Mouse (Mus musculus) monocyte, adult 2 months (primary cell): Measurements from ENCODE around the gene Gm20683.
A peak's percentile ranks its signal among the peaks of the same experiment; 100 is the strongest.
"Not testable (repeated sequence)": the region's sequence is repeated elsewhere in the genome, so short reads cannot be mapped to it uniquely, and the experiment has no call there.

Experiments used
- DNase-seq, 2 experiments: peaks; one replicate each; pipeline ENCODE4 v3.0.0; 2022; ENCODE audit warnings: low spot score in 2 of 2, low read depth in 1 of 2

The Gm20683 gene

DNA sequence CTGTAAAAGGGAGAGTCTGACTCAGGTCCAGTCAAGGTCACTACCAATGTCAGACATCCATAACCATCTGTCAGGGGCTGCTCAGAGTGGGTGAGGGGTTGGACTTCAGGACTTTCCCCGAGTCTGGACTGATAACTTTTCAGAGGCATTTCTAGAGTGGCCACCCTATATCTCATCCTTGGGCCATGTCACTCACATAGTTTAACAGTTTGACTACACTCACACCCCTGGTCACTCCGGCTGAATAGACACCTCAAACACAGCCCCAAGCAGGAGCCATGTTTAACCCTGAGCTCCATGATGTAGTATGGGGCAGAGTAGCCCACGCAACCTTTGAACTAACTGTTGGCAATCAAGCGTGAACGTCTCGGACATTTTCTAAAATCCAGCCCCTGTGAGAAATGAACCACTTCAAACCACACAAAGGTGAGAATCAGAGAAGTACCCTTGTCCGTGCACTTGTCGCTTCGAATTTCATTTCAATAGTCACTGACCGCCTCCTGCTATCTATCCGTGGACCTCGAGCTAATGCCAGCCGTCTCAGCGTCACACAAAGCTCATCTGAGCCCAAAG, 32.7 kb upstream of the Gm20683 start:
- DNase-seq = no peak

DNA sequence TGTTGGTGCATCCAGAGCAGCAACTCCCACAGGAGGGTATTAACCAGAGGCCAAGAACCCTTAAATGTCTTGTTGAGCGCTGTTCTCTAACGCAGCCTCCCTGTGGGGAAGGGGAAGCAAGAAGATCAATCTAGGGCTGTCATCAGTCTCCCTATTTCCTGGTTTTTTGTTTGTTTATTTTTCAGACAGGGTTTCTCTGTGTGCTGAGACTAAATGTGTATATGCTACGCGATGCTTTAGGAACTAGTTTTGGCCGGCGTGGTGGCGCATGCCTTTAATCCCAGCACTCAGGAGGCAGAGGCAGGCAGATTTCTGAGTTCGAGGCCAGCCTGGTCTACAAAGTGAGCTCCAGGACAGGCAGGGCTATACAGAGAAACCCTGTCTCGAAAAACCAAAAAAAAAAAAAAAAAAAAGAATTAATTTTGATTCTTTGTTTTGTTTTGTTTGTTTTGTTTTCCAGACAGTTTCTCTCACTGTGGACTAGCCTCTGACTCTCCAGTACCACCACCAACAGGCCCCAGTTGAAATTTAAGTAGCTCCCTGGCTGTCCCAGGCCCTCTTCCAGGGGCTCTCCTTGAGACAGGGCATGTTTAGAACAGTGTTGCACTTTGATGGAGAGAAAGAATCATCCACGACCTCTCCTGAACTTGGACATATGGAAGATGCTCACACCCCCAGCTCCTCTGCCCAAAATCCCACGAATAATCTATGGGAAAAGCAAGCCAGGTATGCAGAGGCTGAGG, 32.0 kb upstream of the Gm20683 start:
- DNase-seq = no peak

DNA sequence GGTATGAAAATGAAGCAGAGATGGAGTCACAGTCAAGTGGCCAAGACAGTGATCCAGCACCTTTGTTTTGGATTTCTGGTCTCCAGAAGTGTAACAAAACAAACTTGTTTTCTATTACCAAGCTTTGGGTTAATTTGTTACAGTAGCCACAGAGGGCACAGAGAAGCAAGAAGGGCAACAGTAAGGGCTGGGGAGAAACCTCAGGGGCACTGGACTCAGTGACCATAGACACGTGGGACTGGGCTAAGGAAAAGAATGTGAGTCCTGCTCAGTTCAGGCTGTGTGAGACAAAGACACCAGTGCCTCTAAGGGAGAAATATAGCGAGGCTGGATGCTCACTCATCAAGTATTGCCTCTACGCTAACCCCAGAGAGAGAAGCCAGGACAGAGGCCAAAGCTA, 31.1 kb upstream of the Gm20683 start:
- no peak for DNase-seq

DNA sequence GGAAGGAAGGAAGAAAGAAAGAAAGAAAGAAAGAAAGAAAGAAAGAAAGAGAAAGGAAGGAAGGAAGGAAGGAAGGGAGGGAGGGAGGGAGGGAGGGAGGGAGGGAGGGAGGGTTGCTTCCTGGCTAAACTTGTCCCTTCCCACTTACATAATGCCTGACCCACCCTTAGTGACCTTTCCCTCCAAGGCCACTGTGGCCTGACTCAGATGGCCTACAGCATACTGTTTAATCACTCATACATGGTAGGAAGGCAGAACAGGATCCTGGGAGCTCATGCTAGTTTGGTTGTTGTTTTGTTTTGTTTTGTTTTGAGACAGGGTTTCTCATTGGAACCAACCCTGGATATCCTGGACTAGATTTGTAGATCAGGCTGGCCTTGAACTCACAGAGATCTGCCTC, 30.0 kb upstream of the Gm20683 start:
- not testable (repeated sequence) for DNase-seq

DNA sequence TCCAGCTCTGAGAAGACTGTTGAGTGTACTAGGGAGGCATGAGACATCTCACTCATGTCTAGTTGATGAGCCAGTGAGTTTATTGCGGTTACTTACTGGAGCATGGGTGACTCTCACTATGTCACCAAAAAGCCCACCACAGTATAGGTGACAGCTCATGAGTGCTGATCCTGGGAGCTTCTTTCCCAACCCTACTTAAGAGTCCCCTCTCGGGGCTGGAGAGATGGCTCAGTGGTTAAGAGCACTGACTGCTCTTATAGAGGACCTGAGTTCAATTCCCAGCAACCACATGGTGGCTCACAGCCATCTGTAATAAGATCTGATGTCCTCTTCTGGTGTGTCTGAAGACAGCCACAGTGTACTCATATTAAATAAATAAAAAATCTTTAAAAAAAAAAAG, 28.4 kb upstream of the Gm20683 start:
- no peak for DNase-seq

DNA sequence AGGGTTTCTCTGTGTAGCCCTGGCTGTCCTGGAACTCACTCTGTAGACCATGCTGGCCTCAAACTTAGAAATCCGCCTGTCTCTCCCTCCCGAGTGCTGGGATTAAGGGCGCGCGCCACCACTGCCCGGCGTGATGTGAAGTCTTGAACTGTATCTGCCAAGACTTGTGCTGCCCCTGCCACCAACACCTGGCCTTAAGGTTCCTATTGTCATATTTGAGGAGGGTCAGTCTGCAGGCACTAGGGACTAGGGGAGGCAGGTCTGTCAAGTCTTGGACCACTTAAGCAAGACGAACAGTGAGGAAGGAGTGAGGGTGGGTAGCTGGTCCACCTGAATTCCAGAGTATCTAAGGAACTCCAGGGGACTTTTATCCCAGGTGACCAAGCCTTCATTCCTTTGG, 27.9 kb upstream of the Gm20683 start:
- DNase-seq = no peak

DNA sequence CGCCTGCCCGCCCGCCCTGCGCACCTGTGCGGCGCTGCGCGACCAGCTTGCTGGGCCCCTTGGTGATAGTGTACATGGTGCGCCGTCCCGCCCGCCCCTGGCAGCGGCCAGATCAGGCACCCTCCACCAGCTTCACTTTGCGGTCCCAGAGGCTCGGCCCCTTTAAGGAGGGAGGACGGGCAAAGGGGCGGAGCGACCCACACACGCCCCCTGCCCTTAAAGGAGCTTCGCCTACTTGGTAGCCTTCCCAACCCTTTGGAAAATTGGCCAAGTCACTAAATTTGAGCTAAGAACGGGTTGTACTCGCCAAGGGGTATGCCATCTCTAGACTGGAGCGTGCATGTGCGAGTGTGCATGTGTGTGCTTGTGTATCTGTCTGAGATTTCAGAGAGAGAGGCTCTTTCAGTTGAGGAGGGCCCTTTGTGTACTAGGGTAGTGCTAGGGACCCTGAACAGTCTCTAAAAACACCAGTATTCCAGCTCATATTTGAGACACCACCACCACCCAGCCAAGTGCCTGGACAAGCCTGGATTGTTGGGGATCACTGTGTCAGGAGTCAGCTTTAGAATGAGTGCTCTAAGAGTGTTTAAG, 27.1 kb upstream of the Gm20683 start, which contains the start of gene Mcrip2:
Gene Mcrip2 (minus strand): TSS at position 164 of the 591 bp plus-strand sequence.
- peak in 1 of 2 experiments; percentile 31 for DNase-seq

DNA sequence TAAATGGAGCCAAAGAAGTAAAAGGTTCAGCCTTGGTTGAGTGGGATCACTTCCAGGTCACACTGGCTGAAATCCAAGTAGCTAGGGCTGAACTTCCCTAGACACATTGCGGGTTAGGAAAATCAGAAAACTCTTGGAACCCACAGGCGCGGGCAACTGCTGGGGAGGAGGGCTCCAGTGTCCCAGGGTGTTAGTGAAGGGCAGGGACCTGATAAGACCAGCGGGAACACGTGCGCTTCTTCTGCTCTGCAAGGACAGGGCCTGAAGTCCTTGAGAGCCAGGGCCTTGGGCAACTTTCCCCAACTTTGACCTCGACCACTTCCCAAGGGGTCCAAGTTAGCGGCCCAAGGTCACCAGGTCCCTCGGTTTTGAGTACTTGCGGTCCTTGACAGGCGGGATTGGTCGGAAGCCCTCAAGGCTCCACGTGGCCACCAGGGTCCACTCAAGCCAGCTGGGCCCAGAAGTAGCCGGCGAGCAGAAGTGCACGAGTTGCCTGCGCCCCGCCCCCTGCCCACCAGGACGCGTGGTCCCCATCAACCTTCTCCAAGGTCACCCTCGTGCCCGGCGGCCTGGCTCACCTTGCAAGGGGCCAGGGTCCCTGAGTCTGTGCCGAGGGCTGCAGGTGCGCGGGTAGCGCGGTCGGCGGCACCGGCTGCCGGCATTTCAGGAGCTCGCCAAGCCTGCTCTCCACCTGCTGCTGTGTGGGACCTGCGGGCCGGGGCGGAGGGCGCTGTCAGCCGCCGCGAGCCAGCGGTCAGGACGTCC, 26.5 kb upstream of the Gm20683 start:
- no peak for DNase-seq

DNA sequence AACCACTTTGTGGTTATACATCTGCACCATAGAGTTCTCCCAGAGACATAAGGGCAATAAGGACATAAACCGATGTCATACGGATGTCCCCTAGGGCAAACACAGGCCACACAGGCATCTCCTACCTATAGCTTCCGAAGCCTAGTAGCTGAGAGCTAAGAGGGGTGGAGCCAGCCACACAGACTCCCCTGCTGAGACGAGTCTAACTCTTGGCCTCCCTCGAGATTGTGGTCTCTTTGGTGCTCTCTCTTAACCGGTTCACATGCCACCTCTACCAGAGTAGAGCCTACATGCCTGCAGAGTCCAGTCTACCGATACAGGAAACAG, 25.9 kb upstream of the Gm20683 start:
- no peak for DNase-seq

DNA sequence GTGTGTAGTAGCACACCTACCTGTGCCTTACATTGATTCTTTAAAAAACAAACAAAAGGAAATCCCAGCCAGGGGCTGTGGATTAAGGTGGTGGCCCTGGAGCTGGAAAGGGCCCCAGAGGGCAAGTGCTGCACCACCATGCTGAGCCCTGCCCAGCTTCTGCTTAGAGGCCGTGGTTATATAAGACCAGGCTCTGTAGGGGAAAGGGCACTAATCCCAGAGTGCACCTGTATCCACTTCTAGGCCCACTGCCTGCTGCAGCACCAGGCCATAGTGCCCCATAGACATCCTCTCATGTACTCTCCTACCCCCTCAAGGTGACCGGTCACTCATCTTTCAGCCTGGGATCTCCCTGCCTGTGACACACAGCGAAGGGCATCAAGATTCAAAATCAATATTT, 24.6 kb upstream of the Gm20683 start:
- DNase-seq = no peak

DNA sequence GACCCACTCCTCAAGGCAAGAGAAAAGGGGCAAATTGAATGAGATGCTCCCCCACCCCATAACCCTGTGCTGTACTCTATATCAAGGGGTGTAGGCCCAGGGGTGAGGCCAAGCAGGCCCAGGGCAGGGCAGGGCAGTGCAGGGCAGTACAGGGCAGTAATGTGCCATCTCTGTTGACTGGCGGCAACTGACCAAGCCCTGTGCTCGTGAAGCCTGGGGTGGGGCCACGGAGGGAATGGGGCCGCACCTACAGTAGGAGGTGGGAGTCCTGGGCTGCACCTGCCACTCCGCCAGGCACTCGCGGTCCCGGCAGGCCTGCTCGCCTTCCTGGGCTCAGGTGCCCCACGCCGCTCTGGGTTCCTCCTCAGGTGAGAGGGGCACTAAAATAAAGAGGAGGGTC, 23.7 kb upstream of the Gm20683 start:
- DNase-seq = no peak

DNA sequence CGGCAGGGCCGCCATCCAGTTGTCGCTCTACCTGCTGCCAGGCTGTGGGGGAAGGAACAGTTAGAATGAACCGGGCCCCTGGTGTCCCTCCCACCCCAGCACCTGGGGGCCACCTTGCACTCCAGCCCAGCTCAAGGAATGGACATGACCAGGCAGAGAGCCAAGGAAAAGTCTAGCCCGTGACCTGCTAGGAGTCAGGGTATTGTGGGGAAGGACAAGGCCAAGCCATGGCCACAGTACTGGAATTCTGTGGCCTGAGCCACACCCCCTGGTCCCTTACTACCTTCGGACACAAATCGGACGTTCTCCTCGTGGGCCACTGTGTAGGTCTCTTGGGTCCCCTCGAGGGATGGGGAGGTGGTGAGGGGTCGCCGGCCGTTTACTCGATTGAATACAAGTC, 22.7 kb upstream of the Gm20683 start:
- DNase-seq = no peak

DNA sequence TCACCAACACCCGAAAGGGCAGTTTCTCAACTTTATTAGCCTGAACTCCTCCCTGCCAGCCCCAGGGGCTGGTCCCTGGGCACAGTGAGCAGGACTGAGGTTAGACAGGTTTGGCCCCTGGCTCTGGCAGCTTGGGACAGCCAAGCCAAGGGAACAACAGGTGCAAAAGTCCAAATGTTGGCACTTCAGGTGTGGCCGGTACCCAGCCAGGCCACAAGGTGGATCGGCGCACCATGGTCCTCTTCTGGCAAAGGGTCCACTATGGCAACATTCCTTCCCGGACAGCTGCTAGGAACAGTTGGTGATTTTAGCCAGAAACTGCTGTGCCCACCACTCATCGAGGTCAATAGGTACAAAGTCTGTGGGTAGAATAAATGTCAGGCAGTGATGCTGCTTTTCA, 22.1 kb upstream of the Gm20683 start:
- DNase-seq = no peak

DNA sequence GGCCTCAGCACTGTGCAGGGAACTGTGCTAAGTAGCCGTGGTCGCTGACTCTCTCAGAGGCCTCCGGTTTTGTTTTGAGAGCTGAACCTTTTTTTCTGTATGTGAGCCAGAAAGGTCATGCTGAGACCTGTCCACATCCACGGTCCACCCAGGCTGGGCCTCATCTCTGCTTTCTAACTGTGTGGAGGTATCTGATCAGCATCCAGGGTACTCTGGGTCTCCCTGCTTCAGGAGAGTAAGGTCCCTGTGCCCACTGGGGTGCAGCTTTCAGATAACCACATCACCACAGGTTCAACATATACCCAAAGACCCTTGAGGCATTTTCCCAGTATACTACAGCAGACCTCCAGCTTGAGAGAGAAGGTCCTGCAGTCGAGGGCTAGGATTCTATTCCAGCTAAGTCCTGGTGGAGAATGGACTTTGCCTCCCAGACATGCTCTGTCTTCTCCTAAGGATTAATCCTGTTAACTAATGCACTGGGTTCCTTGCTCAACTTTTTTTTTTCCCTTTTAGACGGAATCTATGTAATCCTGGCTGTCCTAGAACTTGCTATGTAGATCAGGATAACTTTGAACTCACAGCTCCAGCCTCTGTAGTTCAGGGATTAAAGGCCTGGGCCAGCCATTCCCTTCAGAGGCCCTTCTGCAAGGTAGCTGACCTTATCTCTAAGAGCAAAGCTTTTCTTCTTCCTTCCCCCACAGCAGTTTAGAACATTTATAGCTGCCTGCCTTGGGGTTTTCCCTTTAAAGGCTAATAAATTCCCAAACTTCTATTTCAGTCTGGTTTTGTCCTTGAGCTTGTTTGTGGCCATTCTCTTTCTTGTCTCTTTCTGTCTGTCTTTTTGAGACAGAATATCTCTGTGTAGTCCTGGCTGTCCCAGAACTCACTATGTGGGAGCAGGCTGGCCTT, 20.4 kb upstream of the Gm20683 start:
- no peak for DNase-seq

DNA sequence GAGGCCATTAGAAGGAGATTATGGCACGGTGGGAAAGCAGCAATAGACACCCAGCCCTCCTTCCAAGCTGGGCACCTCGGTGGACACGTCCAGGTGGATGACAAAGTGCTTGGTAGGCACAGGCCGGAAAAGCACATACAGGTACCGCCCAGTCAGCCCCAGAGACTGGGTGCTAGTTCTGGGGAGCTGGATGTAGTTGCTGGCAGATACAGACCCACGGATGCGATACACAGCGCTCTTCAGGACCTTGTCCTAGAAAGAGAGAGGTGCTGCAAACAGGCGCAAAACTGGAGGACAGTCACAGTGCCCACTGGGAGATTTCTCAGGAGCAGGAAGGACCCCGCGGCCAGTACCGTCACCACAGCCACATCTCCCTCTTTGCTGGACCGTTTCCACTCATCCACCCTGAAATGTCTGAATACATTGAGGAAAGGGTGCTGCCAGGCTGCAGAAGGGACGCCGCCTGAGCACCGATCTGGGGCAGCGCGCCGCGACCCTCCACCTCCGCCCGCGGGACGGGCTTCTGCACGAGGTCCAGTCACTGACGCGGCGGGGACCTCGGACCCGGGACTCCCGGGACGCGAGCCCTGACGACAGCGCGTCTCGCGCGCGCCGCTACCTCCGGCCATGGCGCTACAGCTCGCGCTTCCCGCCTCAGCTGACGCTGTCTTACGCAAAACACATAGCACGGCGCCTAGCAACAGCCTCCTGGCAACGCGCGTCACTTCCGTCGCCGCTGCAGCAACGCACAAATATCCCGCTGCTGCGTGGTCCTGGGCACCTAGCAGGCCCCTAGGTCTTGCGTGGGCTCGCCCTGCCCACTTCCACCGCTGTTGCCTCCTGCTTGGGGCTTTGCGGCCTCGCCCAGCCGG, 19.5 kb upstream of the Gm20683 start, which contains the start of gene Wdr90:
Gene Wdr90 (minus strand): TSS at position 670 of the 872 bp plus-strand sequence.
- peak; percentile 69 to 81 for DNase-seq

DNA sequence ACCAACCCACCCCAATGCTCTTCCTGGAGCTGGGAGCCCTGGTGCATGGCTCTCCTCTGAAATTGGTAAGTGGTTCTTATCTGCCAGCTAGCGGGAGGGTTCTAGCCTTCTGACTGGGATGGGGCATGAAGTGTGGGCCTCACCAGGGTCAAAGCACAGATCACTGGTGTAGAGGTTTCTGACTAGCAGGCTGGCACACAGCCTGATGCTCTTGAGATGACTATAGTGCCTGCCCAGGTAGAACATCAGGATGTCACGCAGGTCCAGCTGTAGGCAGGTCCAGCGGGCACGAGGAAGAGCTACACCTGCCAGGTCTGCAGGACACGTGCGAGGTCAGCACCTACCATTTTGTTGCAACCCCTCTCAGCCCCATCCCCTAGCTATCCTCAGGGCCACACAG, 18.7 kb upstream of the Gm20683 start:
- no peak for DNase-seq

DNA sequence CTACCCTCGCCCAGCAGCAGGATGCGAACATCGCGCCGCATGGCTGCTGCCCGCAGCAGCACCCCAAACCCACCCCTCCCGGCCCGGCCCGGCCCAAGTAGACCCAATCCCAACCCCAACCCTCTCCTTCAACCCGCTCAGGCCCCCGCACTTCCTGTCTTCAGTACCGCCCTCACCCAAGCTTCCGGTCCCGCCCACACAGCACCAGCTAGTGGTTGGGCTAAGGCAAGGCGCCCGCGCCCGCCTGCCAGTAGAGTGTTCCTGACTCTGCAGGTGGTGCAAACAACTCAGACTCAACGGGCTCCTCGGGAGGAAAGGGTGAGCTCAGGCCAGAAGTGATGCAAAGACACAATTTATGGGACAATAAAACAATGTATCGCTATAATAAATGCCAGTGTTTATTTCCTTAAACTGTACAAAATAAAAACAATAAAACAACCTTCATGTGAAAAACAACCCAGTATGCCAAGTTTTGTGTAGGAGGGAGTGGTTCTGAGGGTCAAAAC, 2.9 kb upstream of the Gm20683 start, which contains the start of gene Rhot2:
Gene Rhot2 (minus strand): TSS at position 456 of the 506 bp plus-strand sequence.
- peak; percentile 74 to 84 for DNase-seq

DNA sequence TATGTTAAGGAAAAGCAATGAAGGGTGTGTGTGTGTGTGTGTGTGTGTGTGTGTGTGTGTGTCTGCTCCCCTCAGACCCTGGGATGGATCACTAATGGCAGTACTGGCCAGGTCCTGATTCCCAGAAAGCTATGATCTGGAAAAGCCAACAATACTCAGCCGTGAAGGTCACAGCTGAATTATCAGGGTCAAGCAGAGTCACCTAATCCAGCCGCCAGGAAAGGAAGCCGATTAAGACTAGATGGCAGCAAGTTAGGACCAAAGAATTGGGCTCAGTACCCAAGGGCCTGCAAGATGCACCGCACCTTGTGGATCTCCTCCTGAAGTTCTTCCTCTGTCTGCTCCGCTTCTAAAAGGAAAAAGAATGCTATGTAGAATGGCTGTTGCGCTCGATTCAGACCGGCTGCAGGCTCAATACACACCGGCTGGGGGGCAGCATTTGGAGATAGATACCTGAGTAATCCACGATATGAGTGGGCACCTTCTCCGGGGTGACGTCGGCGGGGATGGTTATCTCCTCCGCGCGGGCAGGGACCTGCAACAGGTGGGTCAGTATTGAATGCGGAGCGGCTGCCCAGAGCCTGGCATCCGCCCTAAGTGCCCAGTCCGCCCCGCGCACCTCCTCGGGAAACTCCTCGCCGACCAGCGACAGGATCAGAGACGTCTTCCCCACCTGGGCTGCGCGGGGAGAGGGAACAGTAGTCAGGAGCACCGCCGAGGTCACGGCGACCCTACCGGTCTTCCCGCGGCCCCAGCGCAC, 2.3 kb upstream of the Gm20683 start:
- no peak for DNase-seq

DNA sequence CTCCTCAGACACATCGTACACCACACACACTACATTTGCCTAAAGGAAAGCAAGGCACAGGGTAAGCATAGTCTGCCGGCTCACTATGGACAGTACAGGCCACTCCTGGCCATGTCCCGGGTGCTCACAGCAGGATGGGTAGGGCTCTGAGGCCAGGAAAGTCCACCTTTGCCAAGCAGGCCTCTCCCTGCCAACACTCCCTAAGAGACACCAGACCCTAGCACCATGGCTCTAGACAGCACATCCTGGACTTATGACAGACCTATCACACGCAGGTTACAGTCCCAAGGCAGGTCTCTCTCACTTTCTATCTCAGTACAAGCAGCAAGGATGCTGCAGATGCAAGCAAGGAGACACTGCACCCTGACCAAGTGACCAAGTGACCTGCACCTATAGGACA, 1.6 kb upstream of the Gm20683 start:
- DNase-seq = no peak
